Mouse (Mus musculus) lung, adult 2 months (tissue): ENCODE measurements at regions not wholly inside any gene's neighbourhood (a gene's known extent, or its start where the extent isn't known, plus 50 kb on each side); places are given as distances from the start of the nearest gene placed in this dataset.
A peak's percentile ranks its signal among the peaks of the same experiment; 100 is the strongest.

ENCODE experiments used
- DNase-seq: peaks from one replicate; pipeline ENCODE4 v3.0.0; 2022
- H3K4me1 ChIP-seq: fragments of 200-500 bp; 2 replicates; pipeline ENCODE4 v1.6.1; 2011; ENCODE audit warnings: low read length; ENCODE audit not compliant: control insufficient read depth, insufficient read depth
- H3K4me3 ChIP-seq: fragments of 200-500 bp; replicated peaks from 2 replicates; pipeline ENCODE3; 2011; ENCODE audit warnings: low read depth, mild to moderate bottlenecking, control low read depth, low read length; ENCODE audit errors: extremely low read depth
- CTCF ChIP-seq: fragments of 200-500 bp; IDR thresholded peaks from 2 replicates; pipeline ENCODE4 v1.5.1; 2011; ENCODE audit warnings: mild to moderate bottlenecking, low read length, control low read depth; ENCODE audit not compliant: insufficient read depth
- POLR2A ChIP-seq: fragments of 200-500 bp; IDR thresholded peaks from 2 replicates; pipeline ENCODE4 v1.6.1; 2011; ENCODE audit warnings: low read depth, mild to moderate bottlenecking, control low read depth, low read length, borderline replicate concordance; ENCODE audit errors: extremely low read depth
- WGBS: fragments of 180-500 bp; shearing (Covaris S2); methylation state at CpG from one replicate; pipeline ENCODE4 v1.1.7; 2018; 5-methylcytosine and 5-hydroxymethylcytosine counted together

DNA sequence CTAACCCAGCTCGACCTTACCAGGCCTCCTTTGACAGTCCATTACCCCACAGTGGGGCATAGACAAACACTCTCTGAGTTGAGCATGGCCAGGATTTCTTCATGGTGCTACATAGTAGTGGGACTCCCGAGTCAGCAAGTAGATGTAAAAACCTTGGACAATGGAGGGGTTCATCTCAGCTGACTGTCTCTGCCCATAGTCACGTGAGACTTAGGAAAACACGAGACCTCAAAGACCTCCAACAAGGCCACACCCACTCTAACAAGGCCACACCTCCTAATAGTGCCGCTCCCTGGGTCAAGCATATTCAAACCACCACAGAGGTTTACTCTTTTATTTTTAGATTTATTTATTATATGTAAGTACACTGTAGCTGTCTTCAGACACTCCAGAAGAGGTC, 52.5 kb upstream of the Cldn24 start:
- 79% methylated on average over 5 of the region's 5 CpGs for WGBS
- no peak for DNase-seq
- Histone ChIP-seq H3K4me3 (no peak overlapping the region), H3K4me1 (peaks cover 2% of the 10 kb centered on the region; the same call in 1 of the 2 replicates)
- TF ChIP-seq CTCF = no peak
- no peak for TF ChIP-seq POLR2A

DNA sequence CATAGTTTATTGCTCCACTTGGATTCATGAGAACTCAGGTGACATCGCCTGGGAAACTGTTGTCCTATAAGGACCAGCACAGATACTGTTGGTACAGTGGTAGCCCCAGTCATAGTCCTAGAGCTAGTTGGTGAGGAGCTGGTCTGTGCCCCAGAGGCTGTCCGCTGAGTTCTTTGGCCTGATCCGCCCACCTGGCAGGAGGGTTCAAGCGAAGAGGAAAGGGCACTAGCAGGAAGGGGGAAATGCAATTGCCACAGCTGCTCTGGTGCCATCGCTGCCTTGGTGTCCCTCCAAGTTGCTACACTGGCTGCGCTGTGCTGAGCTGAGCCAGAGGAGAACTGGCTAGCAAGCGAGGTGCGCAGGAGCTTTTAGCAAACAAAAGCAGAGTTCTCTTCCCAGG, 53.2 kb upstream of the Cldn24 start:
- no peak for DNase-seq
- 86% methylated on average over 8 of the region's 8 CpGs for WGBS
- no peak for TF ChIP-seq CTCF
- TF ChIP-seq POLR2A = no peak

DNA sequence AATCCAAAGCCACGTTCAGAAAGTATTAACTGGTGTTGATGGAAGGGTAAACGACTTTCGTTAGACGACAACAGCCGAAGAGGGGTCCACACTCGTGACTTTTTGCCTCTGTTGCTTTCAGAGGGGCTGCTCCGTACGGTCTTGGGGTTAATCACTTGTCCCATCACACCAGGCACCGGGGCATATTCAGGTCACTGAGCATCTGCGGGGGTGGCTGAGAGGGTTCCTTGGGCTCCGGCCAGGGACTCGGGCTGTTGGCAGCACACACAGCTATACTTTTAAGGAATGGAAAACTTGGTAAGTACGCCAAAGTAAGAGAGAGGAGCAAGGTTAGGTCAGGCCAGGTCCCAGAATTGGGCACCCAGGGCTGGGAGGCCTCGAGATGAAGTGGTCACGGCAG, 50.7 kb upstream of the Cdkn2aip start:
- peak; percentile 40 for DNase-seq
- Histone ChIP-seq H3K4me1 (peaks cover 2% of the 10 kb centered on the region; the same call in 1 of the 2 replicates), H3K4me3 (no peak overlapping the region)
- TF ChIP-seq CTCF = no peak
- no peak for TF ChIP-seq POLR2A
- 39% methylated on average over 15 of the region's 15 CpGs for WGBS

More for the DNA sequence above, 53.2 kb upstream of the Cldn24 start:
- Histone ChIP-seq H3K4me3 (no peak overlapping the region), H3K4me1 (peaks cover 2% of the 10 kb centered on the region; the same call in 1 of the 2 replicates)

DNA sequence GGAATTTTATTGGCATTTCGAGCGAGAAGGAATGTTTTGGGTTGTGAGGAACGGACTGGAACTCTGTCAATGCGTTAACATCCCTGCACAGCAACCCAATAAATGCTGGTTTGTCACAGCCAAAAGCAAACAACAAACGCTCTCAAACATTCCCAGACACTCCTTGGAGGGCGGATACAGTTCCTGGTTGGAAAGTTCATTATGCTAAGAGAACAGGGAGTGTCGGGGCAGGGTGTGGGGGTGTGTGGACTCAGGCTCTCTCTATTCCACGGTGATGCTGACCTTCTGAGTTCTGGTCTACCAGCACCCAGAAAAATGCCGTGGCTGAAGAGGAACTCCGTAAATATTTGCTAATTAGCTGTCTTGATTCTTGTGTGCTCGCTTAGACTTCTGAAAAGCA, 50.3 kb upstream of the Cdkn2aip start:
- no peak overlapping the region for H3K4me3 ChIP-seq
- 37% methylated on average over 11 of the region's 11 CpGs for WGBS
- H3K4me1 ChIP-seq = peaks cover 2% of the 10 kb centered on the region; the same call in 1 of the 2 replicates
- no peak for DNase-seq
- TF ChIP-seq CTCF (no peak), POLR2A (no peak)
